Mouse (Mus musculus): ENCODE measurements around the gene Smarcd3. TPM values are rescaled to one million over a fixed set of nuclear protein-coding genes. Genes with fewer than 3 reads are reported as not detected.

Smarcd3 gene
- polyA plus RNA-seq (2015; fragmentation: Illumina TruSeq; extraction: RNeasy Lipid Tissue Mini Kit (QIAGEN cat#74804); ENCODE audit: insufficient read depth, low read depth, low replicate concordance) = 5.5 TPM

DNA sequence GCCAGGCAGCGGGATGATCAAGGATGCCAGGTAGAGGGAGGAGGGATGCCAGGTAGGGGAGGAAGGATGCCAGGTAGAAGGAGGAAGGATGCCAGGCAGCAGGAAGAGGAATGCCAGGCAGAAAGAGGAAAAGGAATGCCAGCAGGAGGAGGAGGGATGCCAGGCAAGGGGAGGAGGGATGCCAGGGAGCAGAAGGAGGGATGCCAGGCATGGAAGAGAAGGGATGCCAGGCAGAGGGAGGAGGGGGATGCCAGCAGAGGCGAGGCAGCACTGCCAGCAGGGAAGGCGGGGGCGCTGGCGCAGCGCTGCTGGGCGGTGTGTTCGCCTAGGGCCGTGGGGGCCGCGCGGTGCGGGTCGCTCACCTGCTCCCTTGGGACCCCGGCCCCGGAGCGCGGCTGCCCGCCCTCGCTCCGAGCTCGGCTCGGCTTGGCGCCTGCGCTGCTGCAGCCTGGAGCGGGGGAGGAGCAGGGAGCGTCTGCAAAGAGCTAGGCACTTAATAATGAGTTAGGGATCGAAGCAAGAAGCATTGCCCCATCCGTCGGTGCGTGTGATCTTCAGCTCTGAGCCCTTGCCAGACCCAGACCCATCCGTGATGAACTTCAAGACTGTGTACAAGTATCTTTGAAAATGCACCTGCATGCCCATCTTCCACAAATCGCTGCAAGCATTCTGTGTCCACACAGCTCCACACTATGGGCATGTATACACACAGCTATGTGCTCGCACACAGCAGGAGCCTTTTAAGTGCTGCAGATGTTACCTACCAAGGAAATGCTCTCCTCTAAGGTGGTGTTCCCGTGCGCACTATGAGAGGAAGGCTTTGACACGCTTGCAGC, at the start of gene Smarcd3:
TSS of gene Smarcd3 (minus strand) at position 426 of the 836 bp plus-strand sequence.

DNA sequence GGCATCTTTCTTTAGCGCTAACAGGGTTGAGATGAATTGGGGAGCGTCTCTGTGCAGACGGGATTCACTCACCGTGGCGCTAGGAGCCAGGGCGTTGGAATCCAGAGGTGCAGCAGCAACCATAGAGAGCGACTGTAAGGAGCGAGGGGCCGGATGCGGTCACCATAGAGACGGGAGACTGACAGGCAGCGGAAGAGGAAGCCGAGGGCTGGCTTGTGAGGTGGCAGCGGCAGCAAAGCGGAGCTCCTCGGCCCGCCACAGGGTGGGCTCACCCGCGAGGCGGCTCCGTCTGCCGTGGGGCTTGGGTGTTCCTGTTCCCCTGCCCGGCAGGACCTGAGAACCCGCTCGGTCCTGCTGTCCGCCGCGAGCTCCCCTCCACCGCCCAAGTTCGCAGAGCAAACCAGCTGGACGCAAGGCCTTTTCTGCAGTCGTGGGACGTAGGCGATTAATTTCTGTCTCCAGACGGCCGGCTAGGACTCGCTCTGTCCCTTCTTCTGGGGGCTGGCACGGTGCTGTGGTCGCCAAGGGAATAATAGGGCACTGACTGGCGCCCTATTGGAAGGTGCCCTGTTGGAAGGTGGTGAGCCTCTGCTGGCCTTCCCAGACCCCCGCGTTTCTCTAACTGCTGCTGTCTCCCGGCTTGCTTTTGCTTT, 37.5 kb downstream of the Smarcd3 start, which contains the start of gene Chpf2:
TSS of gene Chpf2 (plus strand) at position 195 of the 653 bp plus-strand sequence.

DNA sequence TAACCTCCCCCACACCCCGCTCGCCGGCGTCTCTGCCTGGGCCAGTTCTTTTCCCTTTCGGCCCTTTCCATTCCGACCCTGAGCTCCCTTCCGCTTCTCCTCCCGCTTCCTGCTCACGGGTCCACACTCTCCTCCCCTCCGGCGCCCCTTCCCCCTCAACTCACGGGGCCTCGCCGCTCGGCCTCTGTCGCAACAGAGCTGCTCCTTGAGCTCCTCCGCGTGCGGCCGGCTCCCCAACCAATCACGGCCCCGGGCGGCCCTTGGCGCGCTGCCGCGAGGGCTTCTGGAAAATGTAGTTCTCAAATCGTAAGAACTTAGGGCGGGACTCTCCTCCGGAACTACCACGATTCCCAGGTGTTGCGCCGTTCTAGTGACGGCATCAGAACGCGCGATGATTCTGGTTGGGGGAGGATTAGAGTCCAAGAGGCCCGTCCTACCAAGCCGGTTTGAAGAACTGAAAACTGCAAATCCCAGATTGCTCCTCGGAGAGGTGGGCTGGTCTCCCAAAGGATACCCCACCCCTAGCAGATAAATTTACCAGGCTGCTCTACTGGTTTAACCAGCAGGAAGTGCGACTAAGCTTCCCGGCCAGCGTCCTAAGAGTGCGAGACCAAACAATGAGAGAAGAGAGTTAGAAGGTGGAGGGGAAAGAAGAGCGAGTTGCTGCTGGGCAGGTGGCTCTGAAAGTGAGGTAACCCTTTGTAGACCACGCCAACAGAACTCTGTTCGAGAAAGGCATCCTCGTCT, 46.9 kb downstream of the Smarcd3 start, which contains the start of gene Abcf2:
TSS of gene Abcf2 (minus strand) at position 285 of the 747 bp plus-strand sequence.

DNA sequence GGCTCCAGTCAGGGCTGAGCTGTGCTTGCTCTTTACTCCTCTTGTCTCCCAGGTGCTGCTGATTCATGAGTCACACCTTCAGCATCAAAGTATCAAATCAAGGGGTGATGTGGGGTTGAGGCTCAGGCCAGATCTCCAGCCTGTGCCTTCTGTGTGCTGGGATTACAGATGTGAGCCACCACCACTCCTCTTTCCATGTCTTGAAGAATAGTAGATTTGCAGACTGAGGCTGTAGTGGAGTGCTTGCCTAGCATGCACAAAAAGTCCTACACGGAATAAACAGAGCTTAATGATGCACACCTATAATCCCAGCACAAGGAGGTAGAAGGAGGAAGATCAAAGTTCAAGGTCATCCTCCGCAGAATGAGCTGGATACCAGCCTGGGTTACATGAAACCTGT, 67.5 kb downstream of the Smarcd3 start, which contains the start of gene 4931409K22Rik:
TSS of gene 4931409K22Rik (minus strand) at position 101 of the 400 bp plus-strand sequence.

Other genes with a start within 250 kb of the Smarcd3 start
- gene Atg9b, start 232.3 kb downstream of the Smarcd3 start, polyA plus RNA-seq (2015; fragmentation: Illumina TruSeq; extraction: RNeasy Lipid Tissue Mini Kit (QIAGEN cat#74804); ENCODE audit: insufficient read depth, low read depth, low replicate concordance) = 0.92 TPM
- 16.3 TPM for gene Abcb8, start 230.7 kb downstream of the Smarcd3 start, polyA plus RNA-seq (2015; fragmentation: Illumina TruSeq; extraction: RNeasy Lipid Tissue Mini Kit (QIAGEN cat#74804); ENCODE audit: insufficient read depth, low read depth, low replicate concordance)
- gene Asic3, start 211.0 kb downstream of the Smarcd3 start, polyA plus RNA-seq (2015; fragmentation: Illumina TruSeq; extraction: RNeasy Lipid Tissue Mini Kit (QIAGEN cat#74804); ENCODE audit: insufficient read depth, low read depth, low replicate concordance) = not detected
- gene Cdk5, start 200.9 kb downstream of the Smarcd3 start, polyA plus RNA-seq (2015; fragmentation: Illumina TruSeq; extraction: RNeasy Lipid Tissue Mini Kit (QIAGEN cat#74804); ENCODE audit: insufficient read depth, low read depth, low replicate concordance) = 16.5 TPM
- gene Slc4a2, start 200.6 kb downstream of the Smarcd3 start, polyA plus RNA-seq (2015; fragmentation: Illumina TruSeq; extraction: RNeasy Lipid Tissue Mini Kit (QIAGEN cat#74804); ENCODE audit: insufficient read depth, low read depth, low replicate concordance) = 26.8 TPM
- 66.7 TPM for gene Fastk, start 179.1 kb downstream of the Smarcd3 start, polyA plus RNA-seq (2015; fragmentation: Illumina TruSeq; extraction: RNeasy Lipid Tissue Mini Kit (QIAGEN cat#74804); ENCODE audit: insufficient read depth, low read depth, low replicate concordance)
- gene Tmub1, start 176.6 kb downstream of the Smarcd3 start, polyA plus RNA-seq (2015; fragmentation: Illumina TruSeq; extraction: RNeasy Lipid Tissue Mini Kit (QIAGEN cat#74804); ENCODE audit: insufficient read depth, low read depth, low replicate concordance) = 4.4 TPM
- 26.5 TPM for gene Agap3, start 172.2 kb downstream of the Smarcd3 start, polyA plus RNA-seq (2015; fragmentation: Illumina TruSeq; extraction: RNeasy Lipid Tissue Mini Kit (QIAGEN cat#74804); ENCODE audit: insufficient read depth, low read depth, low replicate concordance)
- gene Gbx1, start 97.2 kb downstream of the Smarcd3 start, polyA plus RNA-seq (2015; fragmentation: Illumina TruSeq; extraction: RNeasy Lipid Tissue Mini Kit (QIAGEN cat#74804); ENCODE audit: insufficient read depth, low read depth, low replicate concordance) = not detected
- gene Asb10, start 83.4 kb downstream of the Smarcd3 start, polyA plus RNA-seq (2015; fragmentation: Illumina TruSeq; extraction: RNeasy Lipid Tissue Mini Kit (QIAGEN cat#74804); ENCODE audit: insufficient read depth, low read depth, low replicate concordance) = not detected
- gene 4931409K22Rik, start 67.6 kb downstream of the Smarcd3 start, polyA plus RNA-seq (2015; fragmentation: Illumina TruSeq; extraction: RNeasy Lipid Tissue Mini Kit (QIAGEN cat#74804); ENCODE audit: insufficient read depth, low read depth, low replicate concordance) = not detected
- 8.9 TPM for gene Abcf2, start 46.9 kb downstream of the Smarcd3 start, polyA plus RNA-seq (2015; fragmentation: Illumina TruSeq; extraction: RNeasy Lipid Tissue Mini Kit (QIAGEN cat#74804); ENCODE audit: insufficient read depth, low read depth, low replicate concordance)
- gene Chpf2, start 37.7 kb downstream of the Smarcd3 start, polyA plus RNA-seq (2015; fragmentation: Illumina TruSeq; extraction: RNeasy Lipid Tissue Mini Kit (QIAGEN cat#74804); ENCODE audit: insufficient read depth, low read depth, low replicate concordance) = 20.5 TPM
- 11.7 TPM for gene Nub1, start 61.1 kb upstream of the Smarcd3 start, polyA plus RNA-seq (2015; fragmentation: Illumina TruSeq; extraction: RNeasy Lipid Tissue Mini Kit (QIAGEN cat#74804); ENCODE audit: insufficient read depth, low read depth, low replicate concordance)
- 0.65 TPM for gene Wdr86, start 106.3 kb upstream of the Smarcd3 start, polyA plus RNA-seq (2015; fragmentation: Illumina TruSeq; extraction: RNeasy Lipid Tissue Mini Kit (QIAGEN cat#74804); ENCODE audit: insufficient read depth, low read depth, low replicate concordance)
- gene Crygn, start 133.6 kb upstream of the Smarcd3 start, polyA plus RNA-seq (2015; fragmentation: Illumina TruSeq; extraction: RNeasy Lipid Tissue Mini Kit (QIAGEN cat#74804); ENCODE audit: insufficient read depth, low read depth, low replicate concordance) = not detected
- 15.5 TPM for gene Rheb, start 218.2 kb upstream of the Smarcd3 start, polyA plus RNA-seq (2015; fragmentation: Illumina TruSeq; extraction: RNeasy Lipid Tissue Mini Kit (QIAGEN cat#74804); ENCODE audit: insufficient read depth, low read depth, low replicate concordance)

Data from pancreas, adult 10 weeks (tissue).